Mouse (Mus musculus): ENCODE data around the gene Fam216b. TPM values are rescaled to one million over a fixed set of nuclear protein-coding genes. Genes with fewer than 3 reads are reported as not detected.

Gene Fam216b
- polyA plus RNA-seq, 1 experiment from 2014 or later, result not detected

Other genes starting within 250 kb of the Fam216b start
- 28.8 to 103 TPM (median 37.3 TPM) in 3 replicates for gene Dnajc15, start 213.9 kb downstream of the Fam216b start, polyA plus RNA-seq (2018)
- gene Epsti1, start 184.8 kb downstream of the Fam216b start, polyA plus RNA-seq (2018), result 80.3 to 135 TPM (median 124 TPM) in 3 replicates
- not detected in 3 replicates for gene Tnfsf11, start 219.0 kb upstream of the Fam216b start, polyA plus RNA-seq (2018)